Comparison of ENCODE assay signal across 15 mouse cellular contexts in genomic region chr5:117523010-117523409, GRCm38 (mm10).
A peak's percentile ranks its signal among the peaks of the same experiment; 100 is the strongest.
DNase-seq lines count a peak whose midpoint lies in the region; ATAC-seq and TF ChIP-seq lines count a peak whose summit lies in the region.
"Had no signal": no experiment of that assay in that cellular context is flagged by ENCODE, and none has a peak within 500 bp of the region (broad histone marks: within the 10 kb centered on the region; RNA-seq: fewer than 3 reads in every experiment).

No protein-coding gene starts in this region.

- H3K9me3 ChIP-seq in forebrain, embryonic 16.5 days (ENCODE audit: control insufficient read depth, low read length), result no peaks in the 10 kb centered on the region
- H3K9me3 ChIP-seq: kidney, embryonic 15.5 days; limb, embryonic 15.5 days had no signal

- no peak for DNase-seq in cerebellum, postnatal 4 days (ENCODE audit: low spot score in 2 of 2)
- peak; percentile 33 to 39 for DNase-seq in layer of hippocampus, postnatal 36 days
- no peak for DNase-seq in layer of hippocampus, adult 8-10 months (ENCODE audit: low spot score in 2 of 2)
- peak; percentile 71 to 81 for DNase-seq in cerebellum, adult 2 months
- DNase-seq in liver, result no peak
- no peak for DNase-seq in adrenal gland, adult 18-20 months (ENCODE audit: low spot score in 2 of 2)
- DNase-seq: adrenal gland, adult 8-10 months; heart, adult 2 months; lung, adult 18-20 months; lung, postnatal 36 days; thymus, postnatal 25 days had no signal

- H3K4me2 ChIP-seq in forebrain, embryonic 16.5 days (ENCODE audit: low read length), result no peak overlapping the region
- H3K4me2 ChIP-seq: kidney, embryonic 15.5 days; limb, embryonic 15.5 days had no signal

- peak; percentile 52; the same call in 1 of the 2 replicates for ATAC-seq in cerebellum, adult (ENCODE audit: insufficient number of reproducible peaks, low FRiP score, low TSS enrichment)
- peak; percentile 54 for ATAC-seq in forebrain, embryonic 16.5 days

- no peaks in the 10 kb centered on the region for H3K27me3 ChIP-seq in cerebellum, adult 2 months (ENCODE audit: control insufficient read depth, insufficient read depth, low read length)
- no peaks in the 10 kb centered on the region for H3K27me3 ChIP-seq in forebrain, embryonic 16.5 days (replicated peaks; ENCODE audit: control insufficient read depth, insufficient read depth, low read length)
- H3K27me3 ChIP-seq: kidney, embryonic 15.5 days; limb, embryonic 15.5 days had no signal

- no peak for TF ChIP-seq CTCF in cerebellum, adult 2 months (IDR thresholded peaks at IDR 0.05; ENCODE audit: borderline replicate concordance, insufficient read depth, low read depth, low read length)

- no peak overlapping the region for H3K9ac ChIP-seq in forebrain, embryonic 16.5 days (replicated peaks; ENCODE audit: low read depth, low read length)
- H3K9ac ChIP-seq: kidney, embryonic 15.5 days; limb, embryonic 15.5 days had no signal

- H3K4me3 ChIP-seq in cerebellum, adult 2 months (replicated peaks; ENCODE audit: insufficient read depth, low read depth, low read length), result no peak overlapping the region
- H3K4me3 ChIP-seq in forebrain, embryonic 16.5 days (replicated peaks; ENCODE audit: low read length), result no peak overlapping the region
- H3K4me3 ChIP-seq: heart, adult 2 months; kidney, embryonic 15.5 days; limb, embryonic 15.5 days had no signal

- TF ChIP-seq POLR2A in cerebellum, adult 2 months (IDR thresholded peaks at IDR 0.05; ENCODE audit: borderline replicate concordance, insufficient read depth, low read length), result no peak

- WGBS in cerebellum, adult 2 months, result 15% methylated on average over 10 of the region's 10 CpGs
- WGBS in forebrain, embryonic 16.5 days, result 56% methylated on average over 10 of the region's 10 CpGs

- H3K36me3 ChIP-seq in forebrain, embryonic 16.5 days (ENCODE audit: control insufficient read depth, insufficient read depth), result no peaks in the 10 kb centered on the region
- H3K36me3 ChIP-seq: kidney, embryonic 15.5 days; limb, embryonic 15.5 days had no signal

- H3K4me1 ChIP-seq in cerebellum, adult 2 months (ENCODE audit: control insufficient read depth, insufficient read depth, low read length), result peaks cover 6% of the 10 kb centered on the region; the same call in 1 of the 2 replicates
- no peaks in the 10 kb centered on the region for H3K4me1 ChIP-seq in forebrain, embryonic 16.5 days (replicated peaks; ENCODE audit: control insufficient read depth, insufficient read depth, low read length)
- H3K4me1 ChIP-seq: limb, embryonic 15.5 days had no signal

- H3K27ac ChIP-seq in cerebellum, adult 2 months (ENCODE audit: insufficient read depth, low read length), result no peak overlapping the region
- peak overlapping the region; percentile 81 for H3K27ac ChIP-seq in forebrain, embryonic 16.5 days (ENCODE audit: low read length)
- H3K27ac ChIP-seq: heart, adult 2 months; kidney, embryonic 15.5 days; limb, embryonic 15.5 days had no signal

Comparison
In these comparisons a context has a peak if more than half of its experiments do, and no peak if none do; other contexts are left out.
1. DNase-seq: peak in layer of hippocampus, postnatal 36 days (2 of 2) and cerebellum, adult 2 months (2 of 2); none in cerebellum, postnatal 4 days (0 of 2), layer of hippocampus, adult 8-10 months (0 of 2), liver (single experiment) and adrenal gland, adult 18-20 months (0 of 2).